Mouse (Mus musculus): ENCODE measurements around the gene Dagla. TPM values are rescaled to one million over a fixed set of nuclear protein-coding genes. Genes with fewer than 3 reads are reported as not detected.

Dagla gene
- polyA plus RNA-seq, 1 experiment: 5.6 TPM

GRCm38 (mm10) chr19:10203146-10203847, 101.4 kb downstream of the Dagla start:
- Histone ChIP-seq H3K27me3 (ENCODE audit: control insufficient read depth, insufficient read depth, low read length) (no peaks in the 10 kb centered on the region), H3K36me3 (ENCODE audit: control insufficient read depth, insufficient read depth, low read length) (peaks cover 29% of the 10 kb centered on the region), H3K4me1 (ENCODE audit: control insufficient read depth, insufficient read depth, insufficient read length, low read length) (no peaks in the 10 kb centered on the region), H3K27ac (ENCODE audit: insufficient read depth, low read depth, low read length) (peak overlapping the region; percentile 26), H3K4me3 (ENCODE audit: low read depth, low read length) (peak overlapping the region; percentile 81)
- under 1% methylated on average over 23 of the region's 23 CpGs for WGBS
- no peak for TF ChIP-seq CTCF (IDR thresholded peaks at IDR 0.05; ENCODE audit: extremely low read depth, insufficient read length, insufficient replicate concordance, low read depth, low read length)
- no peak for TF ChIP-seq POLR2A (IDR thresholded peaks at IDR 0.05; ENCODE audit: low read depth, low read length)

GRCm38 (mm10) chr19:10198723-10199122, 106.0 kb downstream of the Dagla start:
- no peaks in the 10 kb centered on the region for H3K4me1 ChIP-seq (ENCODE audit: control insufficient read depth, insufficient read depth, insufficient read length, low read length)
- 11% methylated on average over 3 of the region's 3 CpGs for WGBS
- peaks cover 18% of the 10 kb centered on the region for H3K36me3 ChIP-seq (ENCODE audit: control insufficient read depth, insufficient read depth, low read length)
- no peaks in the 10 kb centered on the region for H3K27me3 ChIP-seq (ENCODE audit: control insufficient read depth, insufficient read depth, low read length)
- no peak overlapping the region for H3K4me3 ChIP-seq (ENCODE audit: low read depth, low read length)
- TF ChIP-seq CTCF (IDR thresholded peaks at IDR 0.05; ENCODE audit: extremely low read depth, insufficient read length, insufficient replicate concordance, low read depth, low read length) (peak; percentile 88; the same call in 1 of the 2 replicates), POLR2A (IDR thresholded peaks at IDR 0.05; ENCODE audit: low read depth, low read length) (no peak)
- no peak overlapping the region for H3K27ac ChIP-seq (ENCODE audit: insufficient read depth, low read depth, low read length)

- 48% methylated on average over 2 of the region's 2 CpGs for WGBS
- Histone ChIP-seq H3K4me1 (ENCODE audit: control insufficient read depth, insufficient read depth, insufficient read length, low read length) (no peaks in the 10 kb centered on the region), H3K27ac (ENCODE audit: insufficient read depth, low read depth, low read length) (no peak overlapping the region), H3K36me3 (ENCODE audit: control insufficient read depth, insufficient read depth, low read length) (peaks cover 21% of the 10 kb centered on the region), H3K4me3 (ENCODE audit: low read depth, low read length) (no peak overlapping the region), H3K27me3 (ENCODE audit: control insufficient read depth, insufficient read depth, low read length) (no peaks in the 10 kb centered on the region)
- TF ChIP-seq CTCF (IDR thresholded peaks at IDR 0.05; ENCODE audit: extremely low read depth, insufficient read length, insufficient replicate concordance, low read depth, low read length): no peak
- TF ChIP-seq POLR2A (IDR thresholded peaks at IDR 0.05; ENCODE audit: low read depth, low read length): no peak
Measured at GRCm38 (mm10) chr19:10198286-10198685, 106.4 kb downstream of the Dagla start.

- 95% methylated on average over 4 of the region's 4 CpGs for WGBS
- Histone ChIP-seq H3K36me3 (ENCODE audit: control insufficient read depth, insufficient read depth, low read length) (peaks cover 22% of the 10 kb centered on the region), H3K27ac (ENCODE audit: insufficient read depth, low read depth, low read length) (no peak overlapping the region), H3K4me3 (ENCODE audit: low read depth, low read length) (no peak overlapping the region), H3K4me1 (ENCODE audit: control insufficient read depth, insufficient read depth, insufficient read length, low read length) (no peaks in the 10 kb centered on the region), H3K27me3 (ENCODE audit: control insufficient read depth, insufficient read depth, low read length) (no peaks in the 10 kb centered on the region)
- TF ChIP-seq POLR2A (IDR thresholded peaks at IDR 0.05; ENCODE audit: low read depth, low read length) (no peak), CTCF (IDR thresholded peaks at IDR 0.05; ENCODE audit: extremely low read depth, insufficient read length, insufficient replicate concordance, low read depth, low read length) (no peak)
Measured at GRCm38 (mm10) chr19:10197130-10197529, 107.5 kb downstream of the Dagla start.

Other genes with a start within 250 kb of the Dagla start
- gene Fads2, start 203.1 kb downstream of the Dagla start, polyA plus RNA-seq (2012; rRNA removed): 29.6 and 44.9 TPM in 2 replicates
- gene Fads1, start 122.0 kb downstream of the Dagla start, polyA plus RNA-seq (2012; rRNA removed): 8.5 and 11.6 TPM in 2 replicates
- 41.1 and 67.1 TPM in 2 replicates for gene Tmem258, start 100.9 kb downstream of the Dagla start, polyA plus RNA-seq (2012; rRNA removed)
- gene Fen1, start 100.7 kb downstream of the Dagla start, polyA plus RNA-seq (2012; rRNA removed): 8.3 and 13.1 TPM in 2 replicates
- 58.3 and 65.5 TPM in 2 replicates for gene Myrf, start 64.1 kb downstream of the Dagla start, polyA plus RNA-seq (2012; rRNA removed)
- gene Syt7, start 84.2 kb upstream of the Dagla start, polyA plus RNA-seq (2012; rRNA removed): 2.6 and 10.5 TPM in 2 replicates
- 5.5 and 5.9 TPM in 2 replicates for gene Lrrc10b, start 152.6 kb upstream of the Dagla start, polyA plus RNA-seq (2012; rRNA removed)
- gene Ppp1r32, start 178.1 kb upstream of the Dagla start, polyA plus RNA-seq (2012; rRNA removed): 0.41 and 0.87 TPM in 2 replicates
- 11.1 and 24.9 TPM in 2 replicates for gene Cpsf7, start 220.4 kb upstream of the Dagla start, polyA plus RNA-seq (2012; rRNA removed)
- gene Sdhaf2, start 221.3 kb upstream of the Dagla start, polyA plus RNA-seq (2012; rRNA removed): 10.3 and 17.1 TPM in 2 replicates

Data from small intestine, adult 2 months (tissue).